Mouse (Mus musculus): ENCODE measurements around the gene Shisa9.
A peak's percentile ranks its signal among the peaks of the same experiment; 100 is the strongest.

Shisa9 gene

GRCm38 (mm10) chr16:12072573-12072972 lies 88.7 kb downstream of the Shisa9 start:
- DNase-seq: no peak

GRCm38 (mm10) chr16:12076270-12076669 lies 92.4 kb downstream of the Shisa9 start:
- peak; percentile 5 for DNase-seq

- DNase-seq: no peak
Observed at GRCm38 (mm10) chr16:12076700-12077099, 92.8 kb downstream of the Shisa9 start.

GRCm38 (mm10) chr16:12083082-12083481 lies 99.2 kb downstream of the Shisa9 start:
- no peak for DNase-seq

- no peak for DNase-seq
Observed at GRCm38 (mm10) chr16:12090604-12091235, 106.8 kb downstream of the Shisa9 start.

- DNase-seq: no peak
Observed at GRCm38 (mm10) chr16:12093253-12093652, 109.3 kb downstream of the Shisa9 start.

GRCm38 (mm10) chr16:12094784-12095315 lies 110.9 kb downstream of the Shisa9 start:
- no peak for DNase-seq

- no peak for DNase-seq
Observed at GRCm38 (mm10) chr16:12095365-12095764, 111.5 kb downstream of the Shisa9 start.

- no peak for DNase-seq
Observed at GRCm38 (mm10) chr16:12108436-12108835, 124.5 kb downstream of the Shisa9 start.

GRCm38 (mm10) chr16:12110851-12111437 lies 127.0 kb downstream of the Shisa9 start:
- no peak for DNase-seq

GRCm38 (mm10) chr16:12114396-12114795 lies 130.5 kb downstream of the Shisa9 start:
- DNase-seq: no peak

- DNase-seq: no peak
Observed at GRCm38 (mm10) chr16:12115040-12115856, 131.3 kb downstream of the Shisa9 start.

- no peak for DNase-seq
Observed at GRCm38 (mm10) chr16:12116926-12117325, 133.0 kb downstream of the Shisa9 start.

- no peak for DNase-seq
Observed at GRCm38 (mm10) chr16:12119463-12119862, 135.6 kb downstream of the Shisa9 start.

- no peak for DNase-seq
Observed at GRCm38 (mm10) chr16:12129782-12130181, 145.9 kb downstream of the Shisa9 start.

- no peak for DNase-seq
Observed at GRCm38 (mm10) chr16:12146666-12147065, 162.8 kb downstream of the Shisa9 start.

GRCm38 (mm10) chr16:12151986-12152385 lies 168.1 kb downstream of the Shisa9 start:
- DNase-seq: no peak

GRCm38 (mm10) chr16:12154476-12154875 lies 170.6 kb downstream of the Shisa9 start:
- no peak for DNase-seq

- no peak for DNase-seq
Observed at GRCm38 (mm10) chr16:12173482-12174041, 189.6 kb downstream of the Shisa9 start.

GRCm38 (mm10) chr16:12178031-12178430 lies 194.1 kb downstream of the Shisa9 start:
- DNase-seq: no peak

GRCm38 (mm10) chr16:12189739-12190138 lies 205.8 kb downstream of the Shisa9 start:
- DNase-seq: no peak

GRCm38 (mm10) chr16:12196841-12197240 lies 212.9 kb downstream of the Shisa9 start:
- no peak for DNase-seq

GRCm38 (mm10) chr16:12197611-12198010 lies 213.7 kb downstream of the Shisa9 start:
- no peak for DNase-seq
